Mouse (Mus musculus): Measurements from ENCODE around the gene Rnf5. TPM values are rescaled to one million over a fixed set of nuclear protein-coding genes. Genes with fewer than 3 reads are reported as not detected.

Gene Rnf5
- polyA plus RNA-seq, 1 experiment from 2014 or later = 223 TPM

DNA sequence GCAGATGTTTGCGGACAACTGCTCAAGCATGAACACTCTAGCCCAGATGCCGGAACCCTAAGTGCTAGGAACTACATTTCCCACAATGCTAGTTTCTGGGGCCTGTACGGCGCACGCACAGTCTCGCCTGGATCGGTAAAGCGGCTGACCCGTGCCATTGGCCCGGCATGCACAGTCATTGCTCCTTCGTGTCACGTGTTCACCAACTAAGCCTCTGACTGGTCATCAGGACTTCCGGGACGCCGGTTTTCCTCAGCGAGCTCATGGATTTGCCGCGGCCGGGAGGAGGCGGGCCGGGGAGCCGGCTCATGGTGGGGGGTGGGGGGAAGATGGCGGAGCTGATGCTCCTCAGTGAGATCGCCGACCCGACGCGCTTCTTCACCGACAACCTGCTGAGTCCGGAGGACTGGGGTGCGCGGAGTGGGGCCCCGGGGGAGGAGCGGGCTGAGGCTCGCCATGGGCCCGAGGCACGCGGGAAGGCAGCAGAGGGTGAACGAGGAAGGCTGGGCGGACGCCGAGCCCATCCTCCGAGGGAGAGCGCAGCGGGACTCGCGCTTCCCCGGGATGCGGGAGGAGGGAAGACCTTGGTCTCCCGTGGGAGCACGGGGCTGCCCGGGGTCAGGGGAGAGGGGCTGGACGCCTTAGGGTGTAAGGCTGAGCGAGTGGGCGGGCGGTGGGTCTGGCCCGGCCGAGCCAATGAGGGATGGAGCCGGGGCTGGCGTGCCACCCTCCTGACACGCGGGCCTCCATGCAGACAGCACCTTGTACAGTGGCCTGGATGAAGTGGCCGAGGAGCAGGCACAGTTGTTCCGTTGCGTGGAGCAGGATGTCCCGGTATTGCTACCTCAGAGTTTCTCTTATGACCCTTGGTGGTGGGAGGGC is 43.7 kb upstream of the Rnf5 start, which contains the start of gene Atf6b:
Gene Atf6b (plus strand): TSS at position 241 of the 882 bp plus-strand sequence.
- peaks cover 20% of the 10 kb centered on the region for H3K4me1 ChIP-seq (ENCODE audit: control insufficient read depth, insufficient read depth, low read length)
- peak; percentile 96 for ATAC-seq (ENCODE audit: low FRiP score, low TSS enrichment)
- H3K9me3 ChIP-seq (ENCODE audit: control insufficient read depth, low read length) = no peaks in the 10 kb centered on the region
- H3K27me3 ChIP-seq (ENCODE audit: control insufficient read depth, insufficient read depth, low read length) = no peaks in the 10 kb centered on the region
- peak; percentile 97 for DNase-seq
- 2% methylated on average over 66 of the region's 66 CpGs for WGBS
- H3K4me2 ChIP-seq (ENCODE audit: low read length) = peak within 1 kb of the TSS; percentile 78
- H3K9ac ChIP-seq (replicated peaks; ENCODE audit: low read length) = peak within 1 kb of the TSS; percentile 85
- H3K4me3 ChIP-seq (replicated peaks; ENCODE audit: low read depth, low read length) = peak within 1 kb of the TSS; percentile 95
- H3K27ac ChIP-seq (replicated peaks; ENCODE audit: low read depth, low read length) = peak within 1 kb of the TSS; percentile 79
- H3K36me3 ChIP-seq (ENCODE audit: control insufficient read depth, insufficient read depth, low read length) = peaks cover 38% of the 10 kb centered on the region

DNA sequence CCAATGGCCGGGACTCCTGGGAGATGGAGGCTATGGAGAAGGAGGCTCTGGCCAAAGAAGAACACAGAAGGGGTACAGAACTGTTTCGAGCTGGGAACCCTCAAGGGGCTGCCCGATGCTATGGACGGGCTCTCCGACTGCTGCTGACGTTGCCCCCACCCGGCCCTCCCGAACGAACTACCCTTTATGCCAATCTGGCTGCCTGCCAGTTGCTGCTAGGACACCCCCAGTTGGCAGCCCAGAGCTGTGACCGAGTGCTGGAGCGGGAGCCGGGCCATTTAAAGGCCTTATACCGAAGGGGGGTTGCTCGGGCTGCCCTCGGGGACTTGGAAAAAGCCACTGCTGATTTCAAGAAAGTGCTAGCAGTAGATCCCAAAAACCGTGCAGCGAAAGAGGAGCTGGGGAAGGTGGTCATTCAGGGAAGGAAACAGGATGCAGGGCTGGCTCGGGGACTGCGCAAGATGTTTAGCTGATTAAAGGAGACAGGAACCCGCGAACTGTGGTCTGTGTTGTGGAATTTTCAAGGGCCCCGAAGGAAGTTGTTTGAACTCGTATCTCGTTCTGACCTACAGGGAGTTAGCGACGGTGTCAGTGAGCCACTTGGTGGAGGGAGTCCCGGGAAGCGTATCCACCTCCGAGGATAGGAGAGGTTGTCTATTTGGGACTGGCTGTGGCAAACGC is 42.5 kb upstream of the Rnf5 start:
- no peak overlapping the region for H3K4me3 ChIP-seq (replicated peaks; ENCODE audit: low read depth, low read length)
- DNase-seq (no peak), ATAC-seq (ENCODE audit: low FRiP score, low TSS enrichment) (no peak)
- no peaks in the 10 kb centered on the region for H3K9me3 ChIP-seq (ENCODE audit: control insufficient read depth, low read length)
- H3K27me3 ChIP-seq (ENCODE audit: control insufficient read depth, insufficient read depth, low read length) = no peaks in the 10 kb centered on the region
- H3K27ac ChIP-seq (replicated peaks; ENCODE audit: low read depth, low read length) = no peak overlapping the region
- H3K36me3 ChIP-seq (ENCODE audit: control insufficient read depth, insufficient read depth, low read length) = peaks cover 26% of the 10 kb centered on the region
- 91% methylated on average over 30 of the region's 30 CpGs for WGBS
- peak overlapping the region; percentile 70 for H3K4me2 ChIP-seq (ENCODE audit: low read length)
- no peak overlapping the region for H3K9ac ChIP-seq (replicated peaks; ENCODE audit: low read length)
- H3K4me1 ChIP-seq (ENCODE audit: control insufficient read depth, insufficient read depth, low read length) = peaks cover 20% of the 10 kb centered on the region

- H3K4me2 ChIP-seq (ENCODE audit: low read length) = peak overlapping the region; percentile 70
- H3K9ac ChIP-seq (replicated peaks; ENCODE audit: low read length) = peak overlapping the region; percentile 56
- H3K27me3 ChIP-seq (ENCODE audit: control insufficient read depth, insufficient read depth, low read length) = no peaks in the 10 kb centered on the region
- peaks cover 20% of the 10 kb centered on the region for H3K36me3 ChIP-seq (ENCODE audit: control insufficient read depth, insufficient read depth, low read length)
- peak overlapping the region; percentile 55 for H3K4me3 ChIP-seq (replicated peaks; ENCODE audit: low read depth, low read length)
- H3K9me3 ChIP-seq (ENCODE audit: control insufficient read depth, low read length) = no peaks in the 10 kb centered on the region
- ATAC-seq (ENCODE audit: low FRiP score, low TSS enrichment) (no peak), DNase-seq (no peak)
- 44% methylated on average over 10 of the region's 10 CpGs for WGBS
- H3K4me1 ChIP-seq (ENCODE audit: control insufficient read depth, insufficient read depth, low read length) = peaks cover 20% of the 10 kb centered on the region
- H3K27ac ChIP-seq (replicated peaks; ENCODE audit: low read depth, low read length) = peak overlapping the region; percentile 77; the same call in 1 of the 2 replicates
These were observed 41.9 kb upstream of the Rnf5 start for GRCm38 (mm10) chr17:34645256-34645829.

DNA sequence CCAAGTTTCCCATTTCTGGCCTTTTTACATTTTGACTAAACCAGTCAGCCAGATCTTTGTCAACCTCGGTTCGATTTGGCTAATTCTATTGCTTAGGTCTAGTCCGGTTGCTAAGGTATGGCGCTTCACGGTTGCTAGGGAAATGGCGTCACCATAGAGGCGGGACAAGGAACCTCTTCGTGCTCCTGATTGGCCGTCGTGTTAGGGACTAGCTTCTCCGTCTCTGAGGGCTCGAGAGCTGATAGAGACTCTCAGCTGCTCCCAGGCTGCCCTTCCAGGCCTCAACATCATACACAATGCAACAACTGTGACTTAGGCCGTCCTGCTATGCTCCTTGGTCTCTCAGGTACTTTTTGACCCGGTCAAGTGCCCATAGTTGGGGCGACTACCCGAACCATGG is 41.1 kb upstream of the Rnf5 start, which contains the start of gene Fkbpl:
Gene Fkbpl (plus strand): TSS at position 157 of the 400 bp plus-strand sequence.
- DNase-seq (peak; percentile 98), ATAC-seq (ENCODE audit: low FRiP score, low TSS enrichment) (peak; percentile 75)
- Histone ChIP-seq H3K36me3 (ENCODE audit: control insufficient read depth, insufficient read depth, low read length) (peaks cover 12% of the 10 kb centered on the region), H3K4me2 (ENCODE audit: low read length) (peak within 1 kb of the TSS; percentile 70), H3K27me3 (ENCODE audit: control insufficient read depth, insufficient read depth, low read length) (no peaks in the 10 kb centered on the region), H3K4me3 (replicated peaks; ENCODE audit: low read depth, low read length) (peak within 1 kb of the TSS; percentile 55), H3K9me3 (ENCODE audit: control insufficient read depth, low read length) (no peaks in the 10 kb centered on the region), H3K4me1 (ENCODE audit: control insufficient read depth, insufficient read depth, low read length) (peaks cover 20% of the 10 kb centered on the region), H3K9ac (replicated peaks; ENCODE audit: low read length) (peak within 1 kb of the TSS; percentile 56), H3K27ac (replicated peaks; ENCODE audit: low read depth, low read length) (peak within 1 kb of the TSS; percentile 77)
- WGBS = under 1% methylated on average over 16 of the region's 16 CpGs

DNA sequence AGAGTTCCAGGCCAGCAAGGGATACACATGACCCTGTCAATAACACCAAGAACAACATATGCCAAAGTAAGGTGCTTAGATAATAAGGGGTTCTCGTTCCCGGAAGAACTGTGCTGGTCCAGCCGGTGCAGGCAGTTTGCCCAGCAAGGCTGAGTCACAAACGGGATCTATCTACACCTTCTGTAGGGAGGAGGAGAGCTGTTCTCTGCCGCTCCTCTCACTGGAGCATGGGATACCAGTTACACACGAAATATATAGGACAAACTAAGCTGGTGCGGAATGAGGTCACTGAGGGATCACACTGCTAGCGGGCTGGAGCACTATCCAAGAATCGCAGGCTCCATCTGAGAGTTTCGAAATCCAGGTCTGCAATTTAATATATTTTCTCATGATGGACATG is 40.5 kb upstream of the Rnf5 start:
- H3K4me3 ChIP-seq (replicated peaks; ENCODE audit: low read depth, low read length) = no peak overlapping the region
- H3K36me3 ChIP-seq (ENCODE audit: control insufficient read depth, insufficient read depth, low read length) = peaks cover 6% of the 10 kb centered on the region
- peak overlapping the region; percentile 27; the same call in 1 of the 2 replicates for H3K4me2 ChIP-seq (ENCODE audit: low read length)
- H3K4me1 ChIP-seq (ENCODE audit: control insufficient read depth, insufficient read depth, low read length) = peaks cover 20% of the 10 kb centered on the region
- H3K9me3 ChIP-seq (ENCODE audit: control insufficient read depth, low read length) = no peaks in the 10 kb centered on the region
- H3K27me3 ChIP-seq (ENCODE audit: control insufficient read depth, insufficient read depth, low read length) = no peaks in the 10 kb centered on the region
- 86% methylated on average over 10 of the region's 10 CpGs for WGBS
- ATAC-seq (ENCODE audit: low FRiP score, low TSS enrichment) = no peak
- H3K27ac ChIP-seq (replicated peaks; ENCODE audit: low read depth, low read length) = no peak overlapping the region
- no peak for DNase-seq
- H3K9ac ChIP-seq (replicated peaks; ENCODE audit: low read length) = no peak overlapping the region

GRCm38 (mm10) chr17:34643379-34643778 is 39.9 kb upstream of the Rnf5 start:
- Histone ChIP-seq H3K9me3 (ENCODE audit: control insufficient read depth, low read length) (no peaks in the 10 kb centered on the region), H3K9ac (replicated peaks; ENCODE audit: low read length) (no peak overlapping the region), H3K4me3 (replicated peaks; ENCODE audit: low read depth, low read length) (no peak overlapping the region), H3K27me3 (ENCODE audit: control insufficient read depth, insufficient read depth, low read length) (no peaks in the 10 kb centered on the region), H3K36me3 (ENCODE audit: control insufficient read depth, insufficient read depth, low read length) (peaks cover under 1% of the 10 kb centered on the region; the same call in 1 of the 2 replicates), H3K4me1 (ENCODE audit: control insufficient read depth, insufficient read depth, low read length) (peaks cover 20% of the 10 kb centered on the region), H3K4me2 (ENCODE audit: low read length) (no peak overlapping the region), H3K27ac (replicated peaks; ENCODE audit: low read depth, low read length) (no peak overlapping the region)
- ATAC-seq (ENCODE audit: low FRiP score, low TSS enrichment) (no peak), DNase-seq (no peak)
- 91% methylated on average over 4 of the region's 4 CpGs for WGBS

DNA sequence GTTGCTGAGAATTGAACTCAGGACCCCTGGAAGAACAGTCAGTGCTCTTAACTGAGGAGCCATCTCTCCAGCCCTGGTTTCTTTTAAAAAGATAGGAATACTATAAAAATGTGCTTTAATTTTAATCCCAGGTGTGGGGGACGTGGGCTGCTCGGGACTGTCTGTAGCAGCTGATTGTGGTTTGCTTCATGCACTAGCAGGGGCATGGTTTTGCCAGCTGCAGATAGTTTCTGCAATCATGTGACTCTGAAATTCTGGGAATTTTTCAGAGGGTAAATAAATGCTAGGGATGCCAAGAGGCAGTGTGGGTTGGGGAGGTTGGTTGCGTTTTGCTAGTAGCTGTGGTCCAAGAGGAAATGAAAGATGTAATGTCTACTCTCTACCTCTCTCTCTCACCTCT is 38.5 kb upstream of the Rnf5 start:
- Histone ChIP-seq H3K4me3 (replicated peaks; ENCODE audit: low read depth, low read length) (no peak overlapping the region), H3K27ac (replicated peaks; ENCODE audit: low read depth, low read length) (no peak overlapping the region), H3K4me2 (ENCODE audit: low read length) (no peak overlapping the region), H3K4me1 (ENCODE audit: control insufficient read depth, insufficient read depth, low read length) (peaks cover 12% of the 10 kb centered on the region), H3K27me3 (ENCODE audit: control insufficient read depth, insufficient read depth, low read length) (no peaks in the 10 kb centered on the region), H3K36me3 (ENCODE audit: control insufficient read depth, insufficient read depth, low read length) (no peaks in the 10 kb centered on the region; the same call in 1 of the 2 replicates), H3K9me3 (ENCODE audit: control insufficient read depth, low read length) (no peaks in the 10 kb centered on the region), H3K9ac (replicated peaks; ENCODE audit: low read length) (no peak overlapping the region)
- ATAC-seq (ENCODE audit: low FRiP score, low TSS enrichment) = no peak
- no peak for DNase-seq
- WGBS = 93% methylated on average over 3 of the region's 3 CpGs

DNA sequence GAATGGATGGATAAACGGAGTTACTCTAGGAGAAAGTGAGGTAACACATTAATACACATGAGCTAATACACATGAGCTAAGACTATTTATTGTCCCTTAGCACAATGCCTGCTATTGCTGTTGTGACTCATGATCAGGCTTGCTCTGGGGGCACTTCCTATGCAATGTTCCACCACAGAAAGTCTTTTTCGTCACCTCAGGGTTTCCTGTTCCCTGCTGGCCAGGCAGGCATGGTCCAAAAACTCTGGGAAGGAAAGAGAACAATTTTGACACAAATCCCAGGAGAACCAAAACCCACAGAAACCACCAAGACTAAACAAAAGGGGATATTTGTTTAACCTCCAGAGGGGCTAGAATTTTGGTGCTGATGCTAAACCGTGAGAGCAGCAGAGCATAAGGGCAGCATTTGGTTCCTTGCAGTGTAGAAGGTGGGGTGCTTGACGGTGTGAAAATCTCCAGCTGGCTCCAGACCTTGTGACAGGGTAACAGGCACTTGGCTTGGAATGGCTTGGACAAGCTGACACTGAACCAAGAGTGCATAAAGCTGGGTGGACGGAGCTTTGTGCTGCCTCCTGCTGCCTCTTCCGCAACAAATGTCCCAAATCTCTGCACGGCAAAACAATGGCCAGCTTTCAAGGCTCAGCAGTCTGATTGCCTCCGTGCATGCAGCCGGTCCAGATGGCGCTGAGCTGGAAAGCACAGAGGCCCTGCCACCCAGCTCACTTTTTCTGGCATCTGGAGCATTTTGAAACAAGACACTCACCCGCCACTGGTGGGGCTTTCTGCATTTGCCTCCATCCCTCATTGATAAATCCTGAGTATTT is 37.5 kb upstream of the Rnf5 start:
- DNase-seq (peak; percentile 64), ATAC-seq (ENCODE audit: low FRiP score, low TSS enrichment) (peak; percentile 25; the same call in 1 of the 2 replicates)
- peaks cover 11% of the 10 kb centered on the region for H3K4me1 ChIP-seq (ENCODE audit: control insufficient read depth, insufficient read depth, low read length)
- H3K27ac ChIP-seq (replicated peaks; ENCODE audit: low read depth, low read length) = peak overlapping the region; percentile 73
- no peak overlapping the region for H3K4me3 ChIP-seq (replicated peaks; ENCODE audit: low read depth, low read length)
- no peaks in the 10 kb centered on the region for H3K9me3 ChIP-seq (ENCODE audit: control insufficient read depth, low read length)
- no peaks in the 10 kb centered on the region for H3K27me3 ChIP-seq (ENCODE audit: control insufficient read depth, insufficient read depth, low read length)
- H3K4me2 ChIP-seq (ENCODE audit: low read length) = no peak overlapping the region
- WGBS = 12% methylated on average over 11 of the region's 11 CpGs
- no peaks in the 10 kb centered on the region; the same call in 1 of the 2 replicates for H3K36me3 ChIP-seq (ENCODE audit: control insufficient read depth, insufficient read depth, low read length)
- H3K9ac ChIP-seq (replicated peaks; ENCODE audit: low read length) = peak overlapping the region; percentile 16; the same call in 1 of the 2 replicates
